Mouse (Mus musculus) limb, embryonic 14.5 days (tissue): Measurements from ENCODE around the gene Itpk1. TPM values are rescaled to one million over a fixed set of nuclear protein-coding genes. Genes with fewer than 3 reads are reported as not detected.

Experiments used
- ATAC-seq: fragments of 200-750 bp; cut with Nextera tagmentation; 2 replicates; pipeline ENCODE4 v1.8.0; 2017; ENCODE audit warnings: low read depth, moderate number of reproducible peaks, moderate TSS enrichment; ENCODE audit not compliant: low FRiP score
- DNase-seq: peaks from one replicate; pipeline ENCODE4 v3.0.0-alpha.2; 2015; ENCODE audit warnings: low spot score
- H3K27ac ChIP-seq: fragments of 300-500 bp; sonication (generic); replicated peaks from 2 replicates; pipeline ENCODE4 v1.5.1; 2014; ENCODE audit warnings: low read depth, mild to moderate bottlenecking, low read length, moderate library complexity, mixed read lengths
- H3K27me3 ChIP-seq: fragments of 300-500 bp; sonication (generic); 2 replicates; pipeline ENCODE4 v1.6.1; 2014; ENCODE audit warnings: low read length, mixed read lengths; ENCODE audit not compliant: control insufficient read depth, insufficient read depth
- H3K36me3 ChIP-seq: fragments of 300-500 bp; sonication (generic); 2 replicates; pipeline ENCODE4 v1.6.1; 2014; ENCODE audit warnings: mild to moderate bottlenecking, low read length, moderate library complexity, mixed read lengths; ENCODE audit not compliant: control insufficient read depth, insufficient read depth
- H3K4me1 ChIP-seq: fragments of 300-500 bp; sonication (generic); 2 replicates; pipeline ENCODE4 v1.6.1; 2014; ENCODE audit warnings: antibody characterized with exemption, low read length, mixed read lengths; ENCODE audit not compliant: control insufficient read depth, insufficient read depth
- H3K4me2 ChIP-seq: fragments of 300-500 bp; sonication (generic); replicated peaks from 2 replicates; pipeline ENCODE4 v1.6.1; 2014; ENCODE audit warnings: low read depth, mild to moderate bottlenecking, low read length, moderate library complexity; ENCODE audit not compliant: severe bottlenecking
- H3K4me3 ChIP-seq: fragments of 300-500 bp; sonication (generic); replicated peaks from 2 replicates; pipeline ENCODE4 v1.5.1; 2014; ENCODE audit warnings: low read length
- H3K9ac ChIP-seq: fragments of 300-500 bp; sonication (generic); 2 replicates; pipeline ENCODE4 v1.6.1; 2014; ENCODE audit warnings: mild to moderate bottlenecking, low read depth, low read length, moderate library complexity; ENCODE audit not compliant: severe bottlenecking
- H3K9me3 ChIP-seq: fragments of 300-500 bp; sonication (generic); 2 replicates; pipeline ENCODE4 v1.6.1; 2016; ENCODE audit warnings: low read length; ENCODE audit not compliant: control insufficient read depth
- POLR2A ChIP-seq: fragments of 200-500 bp; IDR thresholded peaks from 2 replicates; pipeline ENCODE4 v1.8.0; 2012; ENCODE audit warnings: inconsistent platforms, mild to moderate bottlenecking, moderate library complexity, borderline replicate concordance; ENCODE audit not compliant: insufficient read depth, insufficient read length; ENCODE audit errors: extremely low read depth
- WGBS: fragments of 180-500 bp; shearing (Covaris S2); extraction: QIAGEN DNeasy Blood & Tissue Kit; methylation state at CpG from one replicate; pipeline ENCODE4 v1.1.7; 2014; 5-methylcytosine and 5-hydroxymethylcytosine counted together
- polyA plus RNA-seq, 2 experiments: library from polyadenylated mRNA; depleted of rRNA in 1 of 2; stranded (reverse) in 1 of 2; unstranded in 1 of 2; fragments of >200 nt; fragmentation: Nextera tagmentation in 1 of 2; extraction: Ambion mirVana in 1 of 2; gene quantifications; 2 replicates each; pipeline versions ENCODE4 v1.2.1 to v1.2.3; 2012 to 2014

The Itpk1 gene
- polyA plus RNA-seq, 2 experiments = 8.3 to 10.3 TPM

- no peak overlapping the region for H3K27ac ChIP-seq
- no peaks in the 10 kb centered on the region for H3K36me3 ChIP-seq
- ATAC-seq = no peak
- no peak overlapping the region for H3K4me3 ChIP-seq
- 63% methylated on average over 9 of the region's 9 CpGs for WGBS
- no peaks in the 10 kb centered on the region for H3K9me3 ChIP-seq
- no peak for DNase-seq
- no peaks in the 10 kb centered on the region; the same call in none of the 2 replicates for H3K4me1 ChIP-seq
- no peak for TF ChIP-seq POLR2A
- H3K27me3 ChIP-seq = no peaks in the 10 kb centered on the region
- no peak overlapping the region for H3K9ac ChIP-seq
- H3K4me2 ChIP-seq = no peak overlapping the region
Measured at GRCm38 (mm10) chr12:102628221-102628620, 76.5 kb downstream of the Itpk1 start.

- no peaks in the 10 kb centered on the region; the same call in none of the 2 replicates for H3K4me1 ChIP-seq
- H3K9me3 ChIP-seq = no peaks in the 10 kb centered on the region
- no peak for ATAC-seq
- H3K4me3 ChIP-seq = no peak overlapping the region
- no peak overlapping the region for H3K4me2 ChIP-seq
- H3K36me3 ChIP-seq = no peaks in the 10 kb centered on the region
- DNase-seq = no peak
- H3K27me3 ChIP-seq = no peaks in the 10 kb centered on the region
- 92% methylated on average over 5 of the region's 5 CpGs for WGBS
- no peak for TF ChIP-seq POLR2A
- H3K9ac ChIP-seq = no peak overlapping the region
- no peak overlapping the region for H3K27ac ChIP-seq
Measured at GRCm38 (mm10) chr12:102627545-102627944, 77.2 kb downstream of the Itpk1 start.

- WGBS = 76% methylated on average over 7 of the region's 7 CpGs
- H3K27ac ChIP-seq = no peak overlapping the region
- no peaks in the 10 kb centered on the region for H3K9me3 ChIP-seq
- no peak for TF ChIP-seq POLR2A
- no peaks in the 10 kb centered on the region; the same call in none of the 2 replicates for H3K4me1 ChIP-seq
- no peak for ATAC-seq
- DNase-seq = no peak
- H3K9ac ChIP-seq = no peak overlapping the region
- no peaks in the 10 kb centered on the region for H3K36me3 ChIP-seq
- H3K4me2 ChIP-seq = no peak overlapping the region
- H3K27me3 ChIP-seq = no peaks in the 10 kb centered on the region
- H3K4me3 ChIP-seq = no peak overlapping the region
Measured at GRCm38 (mm10) chr12:102626841-102627240, 77.9 kb downstream of the Itpk1 start.

- no peak overlapping the region for H3K4me2 ChIP-seq
- no peak overlapping the region for H3K27ac ChIP-seq
- no peak overlapping the region for H3K9ac ChIP-seq
- H3K4me1 ChIP-seq = no peaks in the 10 kb centered on the region; the same call in 1 of the 2 replicates
- H3K36me3 ChIP-seq = no peaks in the 10 kb centered on the region
- H3K9me3 ChIP-seq = no peaks in the 10 kb centered on the region
- DNase-seq (no peak), ATAC-seq (no peak)
- no peak overlapping the region for H3K4me3 ChIP-seq
- WGBS = 64% methylated on average over 6 of the region's 6 CpGs
- H3K27me3 ChIP-seq = no peaks in the 10 kb centered on the region
- TF ChIP-seq POLR2A = no peak
Measured at GRCm38 (mm10) chr12:102625717-102626116, 79.0 kb downstream of the Itpk1 start.

GRCm38 (mm10) chr12:102625118-102625517 lies 79.6 kb downstream of the Itpk1 start:
- Histone ChIP-seq H3K4me1 (no peaks in the 10 kb centered on the region; the same call in 1 of the 2 replicates), H3K4me2 (no peak overlapping the region), H3K27ac (no peak overlapping the region), H3K36me3 (no peaks in the 10 kb centered on the region), H3K27me3 (no peaks in the 10 kb centered on the region), H3K9me3 (no peaks in the 10 kb centered on the region), H3K9ac (no peak overlapping the region), H3K4me3 (no peak overlapping the region)
- DNase-seq (no peak), ATAC-seq (no peak)
- no peak for TF ChIP-seq POLR2A
- WGBS = 79% methylated on average over 5 of the region's 5 CpGs

GRCm38 (mm10) chr12:102623827-102624226 lies 80.9 kb downstream of the Itpk1 start:
- no peak for ATAC-seq
- WGBS = 73% methylated on average over 9 of the region's 9 CpGs
- no peaks in the 10 kb centered on the region for H3K36me3 ChIP-seq

More at GRCm38 (mm10) chr12:102623827-102624226, 80.9 kb downstream of the Itpk1 start:
- H3K27me3 ChIP-seq = no peaks in the 10 kb centered on the region
- H3K4me3 ChIP-seq = no peak overlapping the region
- H3K4me2 ChIP-seq = no peak overlapping the region
- H3K27ac ChIP-seq = no peak overlapping the region
- no peak for TF ChIP-seq POLR2A
- H3K9ac ChIP-seq = no peak overlapping the region
- DNase-seq = no peak
- H3K9me3 ChIP-seq = no peaks in the 10 kb centered on the region
- no peaks in the 10 kb centered on the region; the same call in 1 of the 2 replicates for H3K4me1 ChIP-seq
